Mouse (Mus musculus) spleen, postnatal 4 days (tissue): ENCODE results near the gene Btbd35f30.
"Not testable (repeated sequence)": the region's sequence is repeated elsewhere in the genome, so short reads cannot be mapped to it uniquely, and the experiment has no call there.

ENCODE experiments used
- DNase-seq, 2 experiments: peaks; one replicate each; pipeline ENCODE4 v3.0.0; 2022; ENCODE audit warnings: low spot score in 2 of 2

Btbd35f30 gene

DNA sequence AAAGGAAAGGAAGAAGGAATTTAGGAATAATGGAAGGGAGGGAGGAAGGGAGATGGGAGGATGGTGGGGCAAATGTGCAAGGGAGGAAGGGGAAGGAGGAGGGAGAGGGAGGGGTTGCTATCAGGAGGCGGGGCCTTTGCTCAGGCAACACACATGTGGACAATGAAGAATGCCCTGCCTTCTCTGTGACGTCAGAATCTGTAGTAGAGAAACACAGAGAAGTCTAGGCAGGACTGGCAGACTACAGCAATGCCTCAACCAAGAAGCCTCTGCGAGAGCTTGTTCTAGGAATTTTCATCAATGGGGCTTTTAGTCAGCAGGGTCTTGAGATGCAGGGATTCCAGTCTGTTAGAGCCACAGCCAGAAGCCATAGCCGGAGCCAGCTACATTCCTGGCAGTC, at the start of gene Btbd35f30:
Gene Btbd35f30, plus strand, starts transcription at position 301 of the 400 bp plus-strand sequence.
- not testable (repeated sequence) for DNase-seq

DNA sequence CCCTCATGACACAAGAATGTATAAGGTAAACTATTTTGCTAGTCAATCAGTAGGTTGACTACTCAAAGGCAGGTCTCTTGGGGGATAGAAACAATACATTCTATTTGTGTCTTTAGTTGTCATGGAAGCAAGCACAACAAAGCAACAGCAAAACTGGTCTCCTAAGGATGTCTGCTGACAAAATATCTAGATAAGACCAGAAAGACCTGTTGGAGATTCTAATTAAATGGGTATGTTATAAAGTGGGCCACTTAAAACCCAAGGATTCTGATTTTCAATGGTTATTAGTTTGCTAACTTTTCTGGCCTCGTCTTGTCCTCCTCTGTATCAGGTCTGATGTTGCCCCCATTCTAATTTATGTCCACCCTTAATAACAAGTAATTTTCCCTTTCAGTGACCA, 47.0 kb downstream of the Btbd35f30 start, which contains the start of gene Gm21789:
Gene Gm21789, plus strand, starts transcription at position 301 of the 400 bp plus-strand sequence.
- DNase-seq = not testable (repeated sequence)
